Mouse (Mus musculus) heart, postnatal 0 days (tissue): ENCODE measurements around the gene Nlrc5. TPM values are rescaled to one million over a fixed set of nuclear protein-coding genes. Genes with fewer than 3 reads are reported as not detected.

Experiments
- ATAC-seq: fragments of 200-750 bp; cut with Nextera tagmentation; 2 replicates; pipeline ENCODE4 v1.8.0; 2017; ENCODE audit warnings: low read depth, moderate number of reproducible peaks, moderate library complexity; ENCODE audit not compliant: insufficient read depth
- DNase-seq: peaks from one replicate; pipeline ENCODE4 v3.0.0-alpha.2; 2016; ENCODE audit warnings: low spot score
- H3K27ac ChIP-seq: fragments of 300-500 bp; sonication (generic); 2 replicates; pipeline ENCODE4 v1.5.1; 2014; ENCODE audit warnings: low read depth, mild to moderate bottlenecking
- H3K27me3 ChIP-seq: fragments of 300-500 bp; sonication (generic); 2 replicates; pipeline ENCODE4 v1.6.1; 2014; ENCODE audit warnings: low read length, mixed read lengths; ENCODE audit not compliant: control insufficient read depth, insufficient read depth
- H3K36me3 ChIP-seq: fragments of 300-500 bp; sonication (generic); replicated peaks from 2 replicates; pipeline ENCODE4 v1.6.1; 2014; ENCODE audit warnings: low read length, mixed read lengths; ENCODE audit not compliant: control insufficient read depth, insufficient read depth
- H3K4me1 ChIP-seq: fragments of 300-500 bp; sonication (generic); 2 replicates; pipeline ENCODE4 v1.6.1; 2014; ENCODE audit warnings: antibody characterized with exemption; ENCODE audit not compliant: control insufficient read depth, insufficient read depth
- H3K4me2 ChIP-seq: fragments of 300-500 bp; sonication (generic); 2 replicates; pipeline ENCODE4 v1.6.1; 2014; ENCODE audit warnings: low read depth, mild to moderate bottlenecking, low read length, moderate library complexity
- H3K4me3 ChIP-seq: fragments of 300-500 bp; sonication (generic); 2 replicates; pipeline ENCODE4 v1.5.1; 2014; ENCODE audit warnings: low read depth, low read length
- H3K9ac ChIP-seq: fragments of 300-500 bp; sonication (generic); replicated peaks from 2 replicates; pipeline ENCODE4 v1.6.1; 2014; ENCODE audit warnings: low read depth, low read length, mixed read lengths
- H3K9me3 ChIP-seq: fragments of 300-500 bp; sonication (generic); replicated peaks from 2 replicates; pipeline ENCODE4 v1.6.1; 2016; ENCODE audit warnings: low read length; ENCODE audit not compliant: control insufficient read depth
- CTCF ChIP-seq: IDR thresholded peaks from 2 replicates; pipeline ENCODE4 v1.5.1; 2016; ENCODE audit warnings: antibody characterized with exemption, control low read depth, low read depth
- EP300 ChIP-seq: IDR thresholded peaks from 2 replicates; pipeline ENCODE4 v1.6.1; 2016; ENCODE audit warnings: antibody characterized with exemption, low read depth
- WGBS: fragments of 180-500 bp; shearing (Covaris S2); extraction: QIAGEN DNeasy Blood & Tissue Kit; methylation state at CpG from one replicate; pipeline ENCODE4 v1.1.7; 2014; 5-methylcytosine and 5-hydroxymethylcytosine counted together
- polyA plus RNA-seq: library from polyadenylated mRNA; unstranded; fragments of >200 nt; fragmentation: Nextera tagmentation; extraction: Ambion mirVana; gene quantifications from 2 replicates; pipeline ENCODE4 v1.2.1, GENCODE M21; 2015
- total RNA-seq: library from RNA; depleted of rRNA; stranded (reverse); fragments of >200 nt; gene quantifications from 2 replicates; pipeline ENCODE4 v1.2.3, GENCODE M21; 2014; ENCODE audit warnings: low replicate concordance

The Nlrc5 gene
- total and polyA plus RNA-seq, 2 experiments from 2014 or later, result 0.11 to 3.1 TPM

- ATAC-seq, result no peak
- 83% methylated on average over 6 of the region's 6 CpGs for WGBS
These were observed 44.6 kb upstream of the Nlrc5 start for GRCm38 (mm10) chr8:94389531-94389930.

GRCm38 (mm10) chr8:94390429-94390828, 43.7 kb upstream of the Nlrc5 start:
- Histone ChIP-seq H3K4me1 (no peaks in the 10 kb centered on the region), H3K27ac (no peak overlapping the region), H3K9ac (no peak overlapping the region), H3K36me3 (peaks cover 61% of the 10 kb centered on the region), H3K27me3 (no peaks in the 10 kb centered on the region), H3K9me3 (no peaks in the 10 kb centered on the region), H3K4me2 (no peak overlapping the region), H3K4me3 (no peak overlapping the region)
- ATAC-seq, result no peak
- WGBS, result 92% methylated on average over 6 of the region's 6 CpGs
- no peak for DNase-seq
- TF ChIP-seq EP300 (no peak), CTCF (no peak)

More at GRCm38 (mm10) chr8:94389531-94389930, 44.6 kb upstream of the Nlrc5 start:
- no peak overlapping the region for H3K4me3 ChIP-seq
- peaks cover 52% of the 10 kb centered on the region for H3K36me3 ChIP-seq
- H3K27me3 ChIP-seq, result no peaks in the 10 kb centered on the region
- no peak overlapping the region for H3K9ac ChIP-seq
- no peaks in the 10 kb centered on the region for H3K4me1 ChIP-seq
- no peak overlapping the region for H3K27ac ChIP-seq
- H3K4me2 ChIP-seq, result no peak overlapping the region
- TF ChIP-seq EP300 (no peak), CTCF (no peak)
- no peaks in the 10 kb centered on the region for H3K9me3 ChIP-seq
- no peak for DNase-seq

GRCm38 (mm10) chr8:94390910-94391309, 43.2 kb upstream of the Nlrc5 start:
- Histone ChIP-seq H3K36me3 (peaks cover 66% of the 10 kb centered on the region), H3K4me1 (no peaks in the 10 kb centered on the region), H3K27me3 (no peaks in the 10 kb centered on the region), H3K4me2 (no peak overlapping the region), H3K4me3 (no peak overlapping the region), H3K27ac (no peak overlapping the region), H3K9me3 (no peaks in the 10 kb centered on the region), H3K9ac (no peak overlapping the region)
- TF ChIP-seq CTCF, result no peak
- ATAC-seq (no peak), DNase-seq (no peak)
- 96% methylated on average over 8 of the region's 8 CpGs for WGBS

- Histone ChIP-seq H3K9ac (no peak overlapping the region), H3K9me3 (no peaks in the 10 kb centered on the region), H3K27me3 (no peaks in the 10 kb centered on the region), H3K4me2 (no peak overlapping the region), H3K4me1 (no peaks in the 10 kb centered on the region), H3K4me3 (no peak overlapping the region), H3K27ac (peak overlapping the region; percentile 53; the same call in 1 of the 2 replicates), H3K36me3 (peaks cover 70% of the 10 kb centered on the region)
- ATAC-seq (no peak), DNase-seq (no peak)
- 84% methylated on average over 12 of the region's 12 CpGs for WGBS
- TF ChIP-seq EP300, result no peak
- peak; percentile 28 for TF ChIP-seq CTCF
These were observed 42.0 kb upstream of the Nlrc5 start for GRCm38 (mm10) chr8:94392147-94392546.

- 22% methylated on average over 6 of the region's 6 CpGs for WGBS
- no peaks in the 10 kb centered on the region for H3K4me1 ChIP-seq
- no peak for TF ChIP-seq CTCF
- TF ChIP-seq EP300, result no peak
- no peak overlapping the region for H3K9ac ChIP-seq
- no peaks in the 10 kb centered on the region for H3K27me3 ChIP-seq
- DNase-seq (peak; percentile 74), ATAC-seq (peak; percentile 67)
- H3K4me3 ChIP-seq, result no peak overlapping the region
- peak overlapping the region; percentile 53 for H3K27ac ChIP-seq
- H3K4me2 ChIP-seq, result no peak overlapping the region
- no peaks in the 10 kb centered on the region for H3K9me3 ChIP-seq
- peaks cover 70% of the 10 kb centered on the region for H3K36me3 ChIP-seq
These were observed 41.5 kb upstream of the Nlrc5 start for GRCm38 (mm10) chr8:94392648-94393047.

- Histone ChIP-seq H3K27ac (no peak overlapping the region), H3K27me3 (no peaks in the 10 kb centered on the region), H3K4me1 (no peaks in the 10 kb centered on the region), H3K4me3 (no peak overlapping the region), H3K4me2 (no peak overlapping the region), H3K9me3 (no peaks in the 10 kb centered on the region), H3K36me3 (peaks cover 51% of the 10 kb centered on the region), H3K9ac (no peak overlapping the region)
- DNase-seq (no peak), ATAC-seq (no peak)
- no peak for TF ChIP-seq EP300
- TF ChIP-seq CTCF, result no peak
- 84% methylated on average over 6 of the region's 6 CpGs for WGBS
These were observed 38.2 kb upstream of the Nlrc5 start for GRCm38 (mm10) chr8:94395851-94396540.
